27 mouse cellular contexts compared by ENCODE assay signal in the genomic region with DNA sequence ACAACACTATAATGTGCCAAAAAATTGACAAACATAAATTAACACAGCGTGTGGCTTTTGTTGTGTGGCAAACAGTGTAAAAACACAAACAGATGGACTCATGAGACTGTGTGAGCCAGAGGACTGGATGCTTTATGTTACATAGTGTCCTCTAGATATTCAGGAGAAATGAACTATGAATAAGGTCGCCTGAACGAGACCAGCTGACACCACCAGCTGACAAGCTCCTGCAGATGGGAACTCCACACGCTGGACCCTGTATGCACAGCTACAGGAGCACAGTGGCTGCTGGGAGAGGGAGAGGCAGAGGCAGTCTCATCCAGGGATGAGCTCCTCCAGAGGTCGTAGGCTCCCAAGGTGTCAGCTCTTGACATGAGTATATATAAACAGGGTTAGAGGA.
A peak's percentile ranks its signal among the peaks of the same experiment; 100 is the strongest.
DNase-seq lines count a peak whose midpoint lies in the region; ATAC-seq lines count a peak whose summit lies in the region.
"Had no signal": no experiment of that assay in that cellular context is flagged by ENCODE, and none has a peak within 500 bp of the region (broad histone marks: within the 10 kb centered on the region; RNA-seq: fewer than 3 reads in every experiment).

No protein-coding gene starts in this region.

- intact Hi-C loops in heart, postnatal 25 days (cut with DNase I): no loop called here

- ATAC-seq in forebrain, embryonic 13.5 days: 0 out of 2 replicates have a peak, but pooled peaks have one; percentile 27
- no peak for ATAC-seq in midbrain, embryonic 11.5 days (ENCODE audit: low FRiP score)
- no peak for ATAC-seq in midbrain, embryonic 15.5 days (replicated peaks)
- ATAC-seq: activated CD4-positive, CD25-positive, alpha-beta regulatory T cell, adult 4 months; intestine, postnatal 0 days had no signal

- no peak overlapping the region for H3K9ac ChIP-seq in forebrain, embryonic 13.5 days
- no peak overlapping the region for H3K9ac ChIP-seq in midbrain, embryonic 11.5 days (ENCODE audit: low read length)
- H3K9ac ChIP-seq in midbrain, embryonic 15.5 days: no peak overlapping the region
- H3K9ac ChIP-seq: embryonic facial prominence, embryonic 13.5 days; heart, embryonic 12.5 days; heart, embryonic 15.5 days had no signal

- peaks cover 75% of the 10 kb centered on the region for H3K36me3 ChIP-seq in forebrain, embryonic 13.5 days (ENCODE audit: poor library complexity, severe bottlenecking)
- H3K36me3 ChIP-seq in forebrain, embryonic 10.5 days (replicated peaks): peaks cover 71% of the 10 kb centered on the region
- H3K36me3 ChIP-seq in midbrain, embryonic 11.5 days (ENCODE audit: control insufficient read depth, insufficient read depth, low read length): peaks cover 9% of the 10 kb centered on the region; the same call in 1 of the 2 replicates
- H3K36me3 ChIP-seq in midbrain, embryonic 15.5 days (replicated peaks): peaks cover 52% of the 10 kb centered on the region

- DNase-seq in forebrain, embryonic 10.5 days (ENCODE audit: extremely low spot score, low spot score): no peak
- peak; percentile 85 for DNase-seq in heart, adult 11 months
- no peak for DNase-seq in heart, postnatal 25 days (ENCODE audit: low spot score)
- peak; percentile 66 for DNase-seq in midbrain, embryonic 11.5 days (ENCODE audit: low spot score, missing footprints)
- DNase-seq in retina, postnatal 1 day: peak; percentile 15
- DNase-seq in right cerebral cortex, postnatal 25 days: no peak
- DNase-seq: adrenal gland, postnatal 10 days; adrenal gland, postnatal 36 days; cerebellum, adult 11 months; cerebellum, adult 2 months; cerebellum, adult 9-11 months; cerebellum, postnatal 25 days; gastrocnemius, adult 2 months; gastrocnemius, postnatal 14 days; heart, adult 18-20 months; heart, postnatal 10 days; heart, postnatal 4 days; kidney, adult 2 months had no signal

- H3K9me3 ChIP-seq in forebrain, embryonic 13.5 days (replicated peaks): 0 out of 2 replicates have a peak, but pooled peaks cover 4% of the 10 kb centered on the region
- H3K9me3 ChIP-seq in forebrain, embryonic 10.5 days: no peaks in the 10 kb centered on the region; the same call in 1 of the 2 replicates
- H3K9me3 ChIP-seq in midbrain, embryonic 11.5 days (ENCODE audit: control insufficient read depth, low read length): no peaks in the 10 kb centered on the region
- H3K9me3 ChIP-seq in midbrain, embryonic 15.5 days: no peaks in the 10 kb centered on the region
- H3K9me3 ChIP-seq: embryonic facial prominence, embryonic 10.5 days; embryonic facial prominence, embryonic 13.5 days; heart, embryonic 15.5 days had no signal

- H3K4me2 ChIP-seq in forebrain, embryonic 13.5 days: no peak overlapping the region
- no peak overlapping the region for H3K4me2 ChIP-seq in midbrain, embryonic 11.5 days
- H3K4me2 ChIP-seq in midbrain, embryonic 15.5 days: no peak overlapping the region
- H3K4me2 ChIP-seq: embryonic facial prominence, embryonic 13.5 days; heart, embryonic 12.5 days; heart, embryonic 15.5 days had no signal

- H3K27ac ChIP-seq in forebrain, embryonic 13.5 days: no peak overlapping the region
- H3K27ac ChIP-seq in forebrain, embryonic 10.5 days: no peak overlapping the region
- no peak overlapping the region for H3K27ac ChIP-seq in midbrain, embryonic 11.5 days (ENCODE audit: low read depth, low read length)
- H3K27ac ChIP-seq in midbrain, embryonic 15.5 days: no peak overlapping the region
- H3K27ac ChIP-seq: embryonic facial prominence, embryonic 10.5 days; embryonic facial prominence, embryonic 13.5 days; gastrocnemius, adult 2 months; heart, embryonic 15.5 days had no signal

- H3K4me1 ChIP-seq in forebrain, embryonic 13.5 days: no peaks in the 10 kb centered on the region
- no peaks in the 10 kb centered on the region for H3K4me1 ChIP-seq in forebrain, embryonic 10.5 days
- no peaks in the 10 kb centered on the region for H3K4me1 ChIP-seq in midbrain, embryonic 11.5 days (ENCODE audit: control insufficient read depth, insufficient read depth, low read length)
- H3K4me1 ChIP-seq in midbrain, embryonic 15.5 days: no peaks in the 10 kb centered on the region
- H3K4me1 ChIP-seq: embryonic facial prominence, embryonic 13.5 days had no signal

- H3K27me3 ChIP-seq in forebrain, embryonic 13.5 days: no peaks in the 10 kb centered on the region
- H3K27me3 ChIP-seq in forebrain, embryonic 10.5 days (ENCODE audit: poor library complexity, severe bottlenecking): no peaks in the 10 kb centered on the region
- no peaks in the 10 kb centered on the region for H3K27me3 ChIP-seq in midbrain, embryonic 11.5 days (ENCODE audit: control insufficient read depth, insufficient read depth, low read length)
- no peaks in the 10 kb centered on the region for H3K27me3 ChIP-seq in midbrain, embryonic 15.5 days (replicated peaks)
- H3K27me3 ChIP-seq: embryonic facial prominence, embryonic 13.5 days; heart, embryonic 15.5 days had no signal

- WGBS in forebrain, embryonic 13.5 days: 66% methylated on average over 5 of the region's 5 CpGs
- 87% methylated on average over 5 of the region's 5 CpGs for WGBS in forebrain, embryonic 10.5 days
- WGBS in midbrain, embryonic 11.5 days: 76% methylated on average over 5 of the region's 5 CpGs
- WGBS in midbrain, embryonic 15.5 days: 78% methylated on average over 5 of the region's 5 CpGs

- H3K4me3 ChIP-seq in forebrain, embryonic 13.5 days: no peak overlapping the region
- no peak overlapping the region for H3K4me3 ChIP-seq in forebrain, embryonic 10.5 days
- no peak overlapping the region for H3K4me3 ChIP-seq in midbrain, embryonic 11.5 days (ENCODE audit: low read depth, low read length)
- H3K4me3 ChIP-seq in midbrain, embryonic 15.5 days: no peak overlapping the region
- H3K4me3 ChIP-seq: embryonic facial prominence, embryonic 10.5 days; embryonic facial prominence, embryonic 13.5 days; erythroblast, embryonic 14.5 days; gastrocnemius, adult 2 months; heart, embryonic 12.5 days; heart, embryonic 15.5 days had no signal

Comparison
In these comparisons a context has a peak if more than half of its experiments do, and no peak if none do; other contexts are left out.
1. DNase-seq: peak in heart, adult 11 months (single experiment), midbrain, embryonic 11.5 days (single experiment) and retina, postnatal 1 day (single experiment); none in forebrain, embryonic 10.5 days (single experiment), heart, postnatal 25 days (single experiment) and right cerebral cortex, postnatal 25 days (single experiment).